Mouse (Mus musculus) cerebellum, postnatal 25 days (tissue): ENCODE data around the gene Kcnh4.

Experiments used
- DNase-seq, 2 experiments: peaks; one replicate each; pipeline ENCODE4 v3.0.0; 2021; ENCODE audit warnings: mixed read lengths in 2 of 2

The Kcnh4 gene

DNA sequence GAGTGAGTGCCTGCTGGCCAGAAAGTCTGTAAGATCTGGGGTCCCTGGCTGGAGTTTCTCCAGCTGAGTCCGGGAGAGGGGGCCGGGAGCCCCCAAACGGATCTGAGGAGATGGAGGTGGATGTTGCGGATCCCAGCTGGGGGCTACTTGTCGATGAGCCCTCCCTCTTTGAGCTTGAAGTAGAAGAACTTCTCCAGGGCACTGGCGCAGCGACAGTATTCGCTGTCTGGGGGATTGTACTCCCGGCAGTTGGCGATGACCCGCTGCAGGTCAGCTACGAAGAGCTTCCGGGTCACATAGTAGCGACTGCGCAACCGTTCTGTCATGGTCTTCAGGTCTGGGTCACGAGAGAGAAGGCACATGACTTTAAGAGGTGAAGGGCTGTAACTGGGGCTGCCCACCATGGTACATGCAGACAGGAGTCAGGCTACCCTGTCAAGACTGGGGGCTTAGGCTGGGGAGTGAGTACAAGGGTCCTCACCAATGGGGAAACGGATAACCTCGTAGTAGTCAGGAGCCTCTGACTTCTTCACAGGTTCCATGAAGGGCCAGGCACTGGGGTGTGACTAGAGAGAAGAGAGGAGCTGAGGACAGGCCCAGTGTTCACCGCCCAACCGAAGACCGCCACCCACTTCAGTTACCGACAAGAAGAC is 54.5 kb downstream of the Kcnh4 start:
- no peak for DNase-seq

DNA sequence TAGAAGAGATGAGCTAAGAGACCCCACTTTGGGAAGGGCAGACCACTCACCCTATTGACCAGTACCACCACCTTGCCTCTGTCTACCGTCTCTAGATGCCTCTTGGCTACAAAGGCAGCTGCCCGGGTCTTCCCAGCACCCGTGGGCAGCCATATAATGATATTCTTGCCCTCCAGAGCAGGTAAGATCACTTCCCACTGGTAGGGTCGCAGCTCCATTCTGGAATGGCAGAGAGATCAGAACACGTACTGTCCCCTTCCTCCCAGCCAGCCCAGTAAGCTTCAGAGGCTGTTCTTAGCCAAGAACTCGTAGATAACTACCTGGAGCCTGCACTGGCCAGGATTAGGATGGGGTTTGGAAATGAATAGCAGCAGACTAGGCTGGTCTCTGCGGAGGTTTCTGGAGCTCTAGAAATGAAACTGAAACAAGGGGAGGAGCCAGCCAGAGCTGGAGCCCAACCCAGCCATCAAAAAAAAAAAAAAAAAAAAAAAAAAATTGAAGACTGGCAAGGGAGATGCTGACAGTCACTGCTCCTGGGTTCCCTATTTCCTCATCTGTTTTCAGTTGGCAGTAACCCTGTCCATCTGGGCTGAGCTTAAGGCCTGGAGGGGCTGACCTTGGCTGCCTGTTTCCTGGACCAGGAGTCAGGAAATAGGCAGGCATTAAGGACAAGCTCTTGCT is 55.8 kb downstream of the Kcnh4 start, which contains the start of gene Dhx58:
TSS of gene Dhx58 (minus strand) at position 421 of the 681 bp plus-strand sequence.
- DNase-seq, result no peak

DNA sequence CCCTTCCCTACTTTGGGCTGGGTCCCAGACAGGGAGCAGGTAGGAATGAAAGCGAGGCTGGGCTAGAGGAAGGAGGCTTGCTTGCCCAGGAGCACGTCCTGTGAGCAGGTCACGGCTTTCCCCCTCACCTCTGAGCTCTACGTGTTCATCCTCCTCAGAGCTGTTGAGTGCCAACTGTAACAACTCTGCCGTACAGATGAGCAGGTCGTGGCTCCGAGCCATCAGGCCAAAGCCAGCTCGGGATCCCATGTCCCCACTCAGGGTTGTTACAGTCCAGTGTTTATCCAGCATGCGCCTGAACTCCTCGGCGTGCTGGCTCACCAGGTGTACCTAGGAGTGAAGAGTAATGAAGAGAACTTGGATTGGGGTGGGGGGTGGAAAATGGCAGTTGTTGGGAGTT is 56.4 kb downstream of the Kcnh4 start:
- DNase-seq, result no peak

DNA sequence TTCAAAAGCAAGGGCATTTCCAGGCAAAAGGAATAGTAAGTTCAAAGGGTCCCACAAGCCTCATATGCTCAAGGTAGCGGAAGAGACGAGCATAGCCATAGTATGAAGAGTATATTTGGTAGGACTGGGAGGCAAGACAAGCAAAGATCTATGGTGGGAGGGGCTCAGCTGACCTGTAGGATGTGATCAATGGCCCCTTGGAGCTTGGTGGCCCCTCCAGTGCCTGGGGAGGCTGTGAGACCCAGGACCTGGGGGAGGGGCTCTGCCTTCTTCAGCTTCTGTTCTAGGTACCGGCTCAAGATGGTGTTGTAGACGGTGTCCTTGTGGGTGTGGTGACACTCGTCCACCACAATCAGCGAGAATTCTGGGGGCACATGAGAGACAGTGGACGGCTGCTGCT is 56.8 kb downstream of the Kcnh4 start:
- DNase-seq, result no peak

GRCm38 (mm10) chr11:100702081-100702851 is 57.5 kb downstream of the Kcnh4 start:
- DNase-seq, result peak; percentile 56 to 77

DNA sequence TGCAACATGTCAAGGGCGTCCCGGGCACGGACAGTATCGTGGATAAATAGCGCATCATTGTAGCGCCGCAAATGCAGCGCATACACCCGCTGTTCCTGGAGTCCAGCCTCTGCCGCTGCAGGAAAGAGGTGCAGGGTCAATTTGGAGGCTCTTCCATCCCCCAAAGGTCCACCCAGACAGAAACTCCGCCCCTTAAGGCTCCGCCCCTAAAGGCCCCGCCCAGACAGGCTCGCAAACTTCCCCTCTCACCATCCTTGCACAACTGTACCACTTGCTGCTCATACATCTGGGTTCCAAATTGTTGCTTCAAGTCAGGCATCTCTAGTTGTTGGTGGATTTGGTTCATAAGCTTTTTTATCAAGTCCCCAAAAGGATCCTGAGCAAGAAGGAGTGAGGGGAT is 58.4 kb downstream of the Kcnh4 start:
- DNase-seq, result peak in 1 of 2 experiments; percentile 42

GRCm38 (mm10) chr11:100700710-100701109 is 59.0 kb downstream of the Kcnh4 start:
- DNase-seq, result no peak

- no peak for DNase-seq
Observed at GRCm38 (mm10) chr11:100697921-100698320, 61.8 kb downstream of the Kcnh4 start.

DNA sequence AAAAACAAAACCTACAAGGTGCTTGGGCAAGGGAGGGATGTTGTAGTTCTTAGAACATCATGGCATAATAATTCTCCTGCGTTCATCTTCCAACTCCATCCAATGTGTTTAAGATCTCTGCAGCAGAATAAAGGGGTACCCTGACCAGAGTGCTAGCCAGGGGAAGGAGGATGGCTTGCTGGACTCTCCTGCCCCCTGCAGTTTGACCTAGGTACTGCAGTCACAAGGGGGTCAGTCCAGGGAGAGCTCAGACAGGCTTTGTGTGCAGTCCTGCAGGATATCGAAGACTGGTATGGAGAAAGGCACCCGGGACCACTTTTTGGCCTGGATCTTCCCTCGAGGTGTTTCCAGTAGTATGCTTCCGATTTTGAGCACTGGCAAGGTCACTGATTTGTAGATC is 64.8 kb downstream of the Kcnh4 start:
- peak; percentile 85 to 88 for DNase-seq

DNA sequence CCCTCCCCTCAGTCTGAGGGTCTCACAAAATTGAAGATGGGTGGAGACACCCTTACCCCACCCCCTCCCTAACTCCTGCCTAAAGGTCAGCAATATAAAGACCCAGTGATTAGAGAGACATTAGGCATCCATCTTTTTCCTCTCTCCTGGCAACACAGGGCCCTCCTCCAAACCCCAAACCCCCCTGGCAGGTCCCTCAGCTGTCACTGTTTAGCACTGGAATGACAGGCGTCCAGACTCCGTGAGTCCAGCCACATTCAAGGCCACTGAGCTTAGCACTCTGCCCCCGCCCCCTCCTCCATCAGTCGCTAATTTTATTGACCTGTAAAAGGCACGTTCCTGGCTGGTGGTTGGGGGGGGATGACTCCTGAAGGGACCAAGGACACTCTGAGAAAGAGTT is 66.6 kb downstream of the Kcnh4 start:
- no peak for DNase-seq

DNA sequence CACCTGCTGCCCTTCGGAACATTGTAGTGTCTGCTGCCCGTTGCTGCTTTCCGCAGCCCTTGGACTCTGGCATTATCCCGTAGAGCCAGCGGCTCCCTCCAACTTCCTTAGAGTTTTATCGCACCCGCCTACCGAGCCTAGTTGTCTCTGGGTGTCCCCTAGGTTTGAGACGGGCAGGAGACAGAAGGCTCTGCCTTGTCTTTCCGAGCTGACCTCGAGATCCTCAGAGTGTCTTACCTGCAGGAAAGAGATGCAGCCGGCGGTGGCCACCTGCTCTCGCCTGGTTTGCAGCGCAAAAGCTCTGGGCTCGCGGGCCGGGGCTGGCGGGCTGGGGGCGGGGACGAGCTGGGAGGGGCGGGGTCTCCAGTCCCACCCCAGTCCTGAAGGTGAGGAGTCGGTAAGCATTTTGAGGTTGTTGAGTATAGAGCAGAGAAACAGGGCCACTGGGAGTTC is 67.6 kb downstream of the Kcnh4 start, which contains the start of gene Zfp385c:
TSS of gene Zfp385c (minus strand) at position 292 of the 453 bp plus-strand sequence.
- DNase-seq, result peak in 1 of 2 experiments; percentile 46

DNA sequence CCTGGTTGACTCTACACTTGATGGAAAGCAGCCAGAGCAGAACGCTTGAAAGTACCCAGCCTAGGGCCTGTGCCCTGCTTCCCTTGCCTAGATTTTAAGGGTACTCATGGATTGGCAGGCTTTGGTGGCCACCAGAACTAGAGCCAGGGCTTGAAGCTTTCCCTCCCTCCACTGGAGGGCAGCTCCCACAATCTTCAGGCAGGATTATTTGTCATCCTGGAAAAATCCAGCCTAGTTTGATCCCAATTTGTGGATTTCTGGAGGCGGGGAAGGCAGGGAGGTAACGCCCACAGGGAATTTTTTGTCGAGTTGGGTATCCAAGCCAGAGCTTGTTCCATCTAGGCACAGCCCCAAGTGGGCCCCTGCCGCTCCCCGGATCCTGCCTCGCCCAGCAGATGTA is 69.4 kb downstream of the Kcnh4 start:
- no peak for DNase-seq
